In the genomic region with DNA sequence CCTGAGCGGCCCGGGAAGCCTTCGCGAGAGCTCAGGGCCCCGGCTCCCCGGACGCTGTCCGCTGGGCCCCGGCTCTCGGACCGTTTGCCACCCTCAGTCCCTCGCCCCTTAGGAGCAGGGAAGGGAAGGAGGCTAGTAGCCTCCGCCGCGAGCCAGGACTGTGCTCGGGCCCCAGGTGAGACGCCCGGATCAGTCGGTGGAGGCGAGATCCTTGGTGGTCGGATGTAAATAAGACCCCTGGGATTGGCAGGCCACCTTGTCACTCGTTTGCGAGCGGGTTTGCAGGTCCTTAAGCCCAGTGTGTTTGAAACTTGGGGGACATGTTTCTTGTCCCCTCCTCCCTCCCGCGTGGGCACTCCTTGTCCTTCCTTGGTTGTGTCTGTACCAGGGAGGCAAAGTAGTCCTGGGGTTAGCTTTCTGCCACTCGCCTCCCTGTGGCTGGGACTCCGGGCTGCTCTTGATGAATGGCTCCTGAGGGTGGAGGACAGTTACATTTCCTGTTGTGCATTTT, we compare ENCODE assay signal across 8 mouse cellular contexts. TPM values are rescaled to one million over a fixed set of nuclear protein-coding genes. Genes with fewer than 3 reads are reported as not detected.
A peak's percentile ranks its signal among the peaks of the same experiment; 100 is the strongest.
DNase-seq lines count a peak whose midpoint lies in the region; ATAC-seq lines count a peak whose summit lies in the region.

No protein-coding gene starts in this region.

- intact Hi-C loops in gastrocnemius, postnatal 14 days (cut with DNase I; ENCODE audit: low total_unique reads), result no loop called here

- peak; percentile 12; the same call in 1 of the 2 replicates for ATAC-seq in intestine, embryonic 16.5 days
- peak; percentile 1; the same call in 1 of the 2 replicates for ATAC-seq in limb, embryonic 11.5 days (ENCODE audit: insufficient number of reproducible peaks, low FRiP score, low TSS enrichment, low read depth)
- ATAC-seq in midbrain, embryonic 11.5 days (ENCODE audit: low FRiP score), result peak; percentile 18

- peak overlapping the region; percentile 99 for H3K9ac ChIP-seq in intestine, embryonic 16.5 days (ENCODE audit: low read depth, low read length)
- H3K9ac ChIP-seq in limb, embryonic 11.5 days (ENCODE audit: low read length), result peak overlapping the region; percentile 97
- H3K9ac ChIP-seq in midbrain, embryonic 11.5 days (ENCODE audit: low read length), result peak overlapping the region; percentile 96

- peaks cover 30% of the 10 kb centered on the region for H3K4me1 ChIP-seq in intestine, embryonic 16.5 days (ENCODE audit: control insufficient read depth, insufficient read depth, low read length)
- peaks cover 4% of the 10 kb centered on the region; the same call in 1 of the 2 replicates for H3K4me1 ChIP-seq in limb, embryonic 11.5 days (ENCODE audit: control insufficient read depth, insufficient read depth, low read length)
- peaks cover 6% of the 10 kb centered on the region; the same call in 1 of the 2 replicates for H3K4me1 ChIP-seq in midbrain, embryonic 11.5 days (ENCODE audit: control insufficient read depth, insufficient read depth, low read length)

- H3K4me2 ChIP-seq in intestine, embryonic 16.5 days (ENCODE audit: low read depth, low read length), result peak overlapping the region; percentile 77
- H3K4me2 ChIP-seq in limb, embryonic 11.5 days (ENCODE audit: low read depth, severe bottlenecking), result peak overlapping the region; percentile 70
- peak overlapping the region; percentile 78 for H3K4me2 ChIP-seq in midbrain, embryonic 11.5 days

- H3K27ac ChIP-seq in intestine, embryonic 16.5 days (ENCODE audit: low read length), result peak overlapping the region; percentile 96
- peak overlapping the region; percentile 83 for H3K27ac ChIP-seq in limb, embryonic 11.5 days (replicated peaks; ENCODE audit: low read depth, low read length)
- H3K27ac ChIP-seq in midbrain, embryonic 11.5 days (ENCODE audit: low read depth, low read length), result peak overlapping the region; percentile 79

- no peaks in the 10 kb centered on the region for H3K36me3 ChIP-seq in intestine, embryonic 16.5 days (ENCODE audit: control insufficient read depth, insufficient read depth, low read length)
- no peaks in the 10 kb centered on the region for H3K36me3 ChIP-seq in limb, embryonic 11.5 days (ENCODE audit: control insufficient read depth, insufficient read depth, low read length)
- H3K36me3 ChIP-seq in midbrain, embryonic 11.5 days (ENCODE audit: control insufficient read depth, insufficient read depth, low read length), result no peaks in the 10 kb centered on the region
- H3K36me3 ChIP-seq in splenic B cell, adult 2 months (ENCODE audit: control insufficient read depth, insufficient read depth, low read length, poor library complexity, severe bottlenecking), result peaks cover 6% of the 10 kb centered on the region

- WGBS in intestine, embryonic 16.5 days, result under 1% methylated on average over 28 of the region's 28 CpGs
- WGBS in limb, embryonic 11.5 days, result under 1% methylated on average over 28 of the region's 28 CpGs
- WGBS in midbrain, embryonic 11.5 days, result under 1% methylated on average over 28 of the region's 28 CpGs

- peak overlapping the region; percentile 93 for H3K4me3 ChIP-seq in intestine, embryonic 16.5 days (ENCODE audit: low read length)
- peak overlapping the region; percentile 87 for H3K4me3 ChIP-seq in limb, embryonic 11.5 days (ENCODE audit: low read depth, low read length)
- peak overlapping the region; percentile 88 for H3K4me3 ChIP-seq in midbrain, embryonic 11.5 days (ENCODE audit: low read depth, low read length)

- peak; percentile 46 for DNase-seq in urinary bladder, postnatal 25 days (ENCODE audit: low spot score)
- no peak for DNase-seq in urinary bladder, postnatal 10 days (ENCODE audit: low spot score)
- DNase-seq in embryo, embryonic 11.5 days (ENCODE audit: low read depth, low spot score), result peak; percentile 19
- DNase-seq in gastrocnemius, postnatal 14 days, result peak; percentile 45
- DNase-seq in limb, embryonic 11.5 days (ENCODE audit: low spot score), result peak; percentile 71
- no peak for DNase-seq in midbrain, embryonic 11.5 days (ENCODE audit: low spot score, missing footprints)
- DNase-seq in splenic B cell, adult 2 months (ENCODE audit: low read depth, low spot score), result peak; percentile 45

- no peaks in the 10 kb centered on the region for H3K9me3 ChIP-seq in intestine, embryonic 16.5 days (ENCODE audit: control insufficient read depth, low read length)
- H3K9me3 ChIP-seq in limb, embryonic 11.5 days (ENCODE audit: control insufficient read depth, low read length), result no peaks in the 10 kb centered on the region
- peaks cover 5% of the 10 kb centered on the region; the same call in 1 of the 2 replicates for H3K9me3 ChIP-seq in midbrain, embryonic 11.5 days (ENCODE audit: control insufficient read depth, low read length)

- H3K27me3 ChIP-seq in intestine, embryonic 16.5 days (replicated peaks; ENCODE audit: control insufficient read depth, insufficient read depth, low read length), result no peaks in the 10 kb centered on the region
- no peaks in the 10 kb centered on the region for H3K27me3 ChIP-seq in limb, embryonic 11.5 days (ENCODE audit: control insufficient read depth, insufficient read depth, low read length)
- no peaks in the 10 kb centered on the region for H3K27me3 ChIP-seq in midbrain, embryonic 11.5 days (ENCODE audit: control insufficient read depth, insufficient read depth, low read length)
- no peaks in the 10 kb centered on the region for H3K27me3 ChIP-seq in splenic B cell, adult 2 months (ENCODE audit: control insufficient read depth, insufficient read depth, low read length, poor library complexity, severe bottlenecking)

RNA-seq across cellular contexts. Expression of a gene that starts 1.8 kb away (rescaled TPM):
- total RNA-seq in gastrocnemius, postnatal 14 days (2021), result 10 to 100 TPM; 25.4 to 26.2 TPM
- 23.4 and 29.0 TPM in 2 replicates for polyA plus RNA-seq in intestine, embryonic 16.5 days (2015; fragmentation: Nextera tagmentation; extraction: Ambion mirVana)
- 13.7 and 15.3 TPM in 2 replicates for polyA plus RNA-seq in limb, embryonic 11.5 days (2014; fragmentation: Nextera tagmentation; extraction: Ambion mirVana)
- 9.2 and 11.1 TPM in 2 replicates for polyA plus RNA-seq in midbrain, embryonic 11.5 days (2014; fragmentation: Nextera tagmentation; extraction: Ambion mirVana)

Comparison
In these comparisons a context has a peak if more than half of its experiments do, and no peak if none do; other contexts are left out.
1. DNase-seq: peak in urinary bladder, postnatal 25 days (single experiment), embryo, embryonic 11.5 days (single experiment), gastrocnemius, postnatal 14 days (single experiment), limb, embryonic 11.5 days (single experiment) and splenic B cell, adult 2 months (single experiment); none in urinary bladder, postnatal 10 days (single experiment) and midbrain, embryonic 11.5 days (single experiment).
2. Peak in every context shown above with its lines, with median percentiles within 50 percentile points of each other: ATAC-seq, H3K27ac ChIP-seq, H3K4me2 ChIP-seq, H3K4me3 ChIP-seq and H3K9ac ChIP-seq.